Mouse (Mus musculus): Measurements from ENCODE around the gene Eddm3b. TPM values are rescaled to one million over a fixed set of nuclear protein-coding genes. Genes with fewer than 3 reads are reported as not detected.

Gene Eddm3b
- total and polyA plus RNA-seq, 2 experiments from 2014 or later: 0.11 TPM; not detected in 1

DNA sequence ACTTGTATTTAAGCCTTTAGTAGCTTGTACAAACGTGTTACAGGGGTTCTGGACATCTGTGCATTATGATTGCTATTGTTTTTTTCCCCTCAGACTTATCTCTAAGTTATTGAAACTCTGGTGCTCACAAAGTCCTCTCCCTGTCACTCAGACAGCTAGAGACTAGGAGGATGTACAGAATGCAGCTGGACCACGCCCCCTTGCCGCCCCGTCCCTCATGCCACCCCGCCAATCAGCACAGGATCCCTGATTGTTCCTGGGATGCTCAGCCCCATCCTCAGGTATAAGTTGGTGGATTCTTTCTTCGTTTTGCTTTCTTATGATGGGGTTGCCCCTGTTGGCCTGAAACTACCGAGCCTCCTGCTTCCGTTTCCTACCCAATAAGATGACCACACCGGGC lies 750 bp upstream of the Eddm3b start:
- Histone ChIP-seq H3K27ac (ENCODE audit: low read depth, low read length) (no peak overlapping the region), H3K4me1 (ENCODE audit: insufficient read depth, low read length) (no peaks in the 10 kb centered on the region), H3K4me3 (ENCODE audit: low read depth, low read length) (no peak overlapping the region), H3K27me3 (ENCODE audit: insufficient read depth, low read length) (no peaks in the 10 kb centered on the region), H3K36me3 (ENCODE audit: insufficient read depth, low read length) (no peaks in the 10 kb centered on the region), H3K4me2 (ENCODE audit: low read depth, low read length, poor library complexity, severe bottlenecking) (no peak overlapping the region), H3K9ac (replicated peaks; ENCODE audit: low read length, poor library complexity, severe bottlenecking) (no peak overlapping the region), H3K9me3 (ENCODE audit: low read length) (0 out of 2 replicates have a peak, but pooled peaks cover 3% of the 10 kb centered on the region)
- ATAC-seq (ENCODE audit: low FRiP score): no peak
- no peak for TF ChIP-seq CTCF (IDR thresholded peaks at IDR 0.05)
- WGBS: 35% methylated on average over 9 of the region's 9 CpGs
- DNase-seq (ENCODE audit: low spot score): no peak

GRCm38 (mm10) chr14:51125684-51126083 lies 11.5 kb downstream of the Eddm3b start:
- H3K9ac ChIP-seq (replicated peaks; ENCODE audit: low read length, poor library complexity, severe bottlenecking): no peak overlapping the region
- WGBS: 80% methylated on average over 6 of the region's 6 CpGs

GRCm38 (mm10) chr14:51127648-51128258 lies 13.5 kb downstream of the Eddm3b start:
- ATAC-seq (ENCODE audit: low FRiP score) (no peak; the same call in 1 of the 2 replicates), DNase-seq (ENCODE audit: low spot score) (no peak)
- Histone ChIP-seq H3K4me1 (ENCODE audit: insufficient read depth, low read length) (no peaks in the 10 kb centered on the region), H3K9ac (replicated peaks; ENCODE audit: low read length, poor library complexity, severe bottlenecking) (no peak overlapping the region), H3K4me3 (ENCODE audit: low read depth, low read length) (no peak overlapping the region), H3K27ac (ENCODE audit: low read depth, low read length) (no peak overlapping the region), H3K36me3 (ENCODE audit: insufficient read depth, low read length) (no peaks in the 10 kb centered on the region), H3K9me3 (ENCODE audit: low read length) (no peaks in the 10 kb centered on the region), H3K4me2 (ENCODE audit: low read depth, low read length, poor library complexity, severe bottlenecking) (no peak overlapping the region), H3K27me3 (ENCODE audit: insufficient read depth, low read length) (no peaks in the 10 kb centered on the region)
- TF ChIP-seq CTCF (IDR thresholded peaks at IDR 0.05): no peak
- WGBS: 73% methylated on average over 2 of the region's 2 CpGs

More at GRCm38 (mm10) chr14:51125684-51126083, 11.5 kb downstream of the Eddm3b start:
- no peak overlapping the region for H3K4me3 ChIP-seq (ENCODE audit: low read depth, low read length)
- no peak for DNase-seq (ENCODE audit: low spot score)
- no peaks in the 10 kb centered on the region for H3K27me3 ChIP-seq (ENCODE audit: insufficient read depth, low read length)
- no peaks in the 10 kb centered on the region for H3K36me3 ChIP-seq (ENCODE audit: insufficient read depth, low read length)
- H3K4me2 ChIP-seq (ENCODE audit: low read depth, low read length, poor library complexity, severe bottlenecking): no peak overlapping the region
- no peak for ATAC-seq (ENCODE audit: low FRiP score)
- H3K4me1 ChIP-seq (ENCODE audit: insufficient read depth, low read length): no peaks in the 10 kb centered on the region
- no peaks in the 10 kb centered on the region for H3K9me3 ChIP-seq (ENCODE audit: low read length)
- no peak overlapping the region for H3K27ac ChIP-seq (ENCODE audit: low read depth, low read length)
- TF ChIP-seq CTCF (IDR thresholded peaks at IDR 0.05): no peak

DNA sequence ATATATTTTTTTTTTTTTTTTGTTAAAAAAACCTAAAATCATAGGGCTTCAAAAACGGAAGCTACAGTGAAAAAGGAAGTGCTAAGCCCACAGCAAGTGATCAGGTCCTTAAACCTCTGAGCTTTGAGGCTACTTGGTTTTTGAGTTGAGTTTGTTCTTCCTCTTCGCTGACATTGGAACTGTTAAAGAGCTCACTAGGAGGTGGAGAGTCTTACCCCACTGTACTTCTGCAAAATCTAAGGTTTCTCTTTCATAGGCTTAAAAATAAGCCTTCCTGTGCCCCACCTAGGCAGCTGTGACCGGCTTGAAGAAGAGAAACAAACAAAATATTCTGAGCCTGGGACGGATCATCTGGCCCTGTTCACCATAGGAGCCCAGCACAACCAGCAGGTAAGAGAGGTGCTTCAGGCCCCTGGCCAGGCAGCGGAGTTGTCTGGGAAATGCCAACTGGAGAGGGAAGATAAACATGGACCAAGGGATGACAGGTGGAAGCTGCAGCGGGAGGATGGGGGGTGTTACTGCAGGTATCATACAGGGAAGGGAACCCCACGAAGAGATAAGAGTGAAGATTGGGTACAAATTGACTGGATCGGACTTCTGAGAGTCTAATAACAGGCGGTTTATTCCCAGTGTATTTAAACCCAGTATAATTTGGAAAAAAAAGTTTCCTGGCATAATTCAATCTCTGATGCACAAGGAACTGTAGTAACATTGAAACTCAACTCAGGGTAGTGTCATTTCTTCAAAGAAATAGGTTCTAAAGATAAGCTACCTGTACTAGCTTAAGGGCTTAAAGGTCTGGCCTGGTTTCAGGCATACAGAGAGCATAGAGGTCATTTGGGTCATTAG lies 14.8 kb downstream of the Eddm3b start:
- 87% methylated on average over 9 of the region's 9 CpGs for WGBS
- H3K9me3 ChIP-seq (ENCODE audit: low read length): no peaks in the 10 kb centered on the region
- DNase-seq (ENCODE audit: low spot score) (no peak), ATAC-seq (ENCODE audit: low FRiP score) (no peak)
- no peaks in the 10 kb centered on the region for H3K4me1 ChIP-seq (ENCODE audit: insufficient read depth, low read length)
- no peak for TF ChIP-seq CTCF (IDR thresholded peaks at IDR 0.05)
- no peaks in the 10 kb centered on the region for H3K36me3 ChIP-seq (ENCODE audit: insufficient read depth, low read length)
- no peak overlapping the region for H3K4me3 ChIP-seq (ENCODE audit: low read depth, low read length)
- H3K27ac ChIP-seq (ENCODE audit: low read depth, low read length): no peak overlapping the region
- H3K9ac ChIP-seq (replicated peaks; ENCODE audit: low read length, poor library complexity, severe bottlenecking): no peak overlapping the region
- H3K4me2 ChIP-seq (ENCODE audit: low read depth, low read length, poor library complexity, severe bottlenecking): no peak overlapping the region
- no peaks in the 10 kb centered on the region for H3K27me3 ChIP-seq (ENCODE audit: insufficient read depth, low read length)

DNA sequence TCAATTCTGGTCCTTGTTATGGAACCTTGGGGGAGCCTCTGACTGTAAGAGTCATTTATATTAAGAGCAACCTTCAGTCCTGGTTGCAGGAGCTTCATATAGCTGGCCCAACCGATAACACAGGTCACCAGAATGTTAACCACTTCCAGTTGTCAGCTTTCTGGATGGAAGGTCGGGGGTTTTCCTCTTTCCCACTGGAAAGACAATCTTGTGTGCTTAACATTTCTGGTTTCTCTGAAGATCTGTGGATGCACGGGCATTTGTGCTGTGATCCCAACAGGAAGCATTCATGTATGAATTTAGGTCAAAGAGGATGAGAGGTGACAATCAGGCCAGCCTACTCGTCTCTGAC lies 15.4 kb downstream of the Eddm3b start:
- no peak for TF ChIP-seq CTCF (IDR thresholded peaks at IDR 0.05)
- 80% methylated on average over 4 of the region's 4 CpGs for WGBS

GRCm38 (mm10) chr14:51130315-51130940 lies 16.2 kb downstream of the Eddm3b start:
- DNase-seq (ENCODE audit: low spot score) (no peak), ATAC-seq (ENCODE audit: low FRiP score) (no peak)
- 94% methylated on average over 9 of the region's 9 CpGs for WGBS
- Histone ChIP-seq H3K36me3 (ENCODE audit: insufficient read depth, low read length) (no peaks in the 10 kb centered on the region), H3K4me2 (ENCODE audit: low read depth, low read length, poor library complexity, severe bottlenecking) (no peak overlapping the region), H3K27me3 (ENCODE audit: insufficient read depth, low read length) (no peaks in the 10 kb centered on the region), H3K27ac (ENCODE audit: low read depth, low read length) (no peak overlapping the region), H3K4me1 (ENCODE audit: insufficient read depth, low read length) (no peaks in the 10 kb centered on the region), H3K4me3 (ENCODE audit: low read depth, low read length) (no peak overlapping the region), H3K9me3 (ENCODE audit: low read length) (no peaks in the 10 kb centered on the region), H3K9ac (replicated peaks; ENCODE audit: low read length, poor library complexity, severe bottlenecking) (no peak overlapping the region)
- TF ChIP-seq CTCF (IDR thresholded peaks at IDR 0.05): no peak

More for the DNA sequence above, 15.4 kb downstream of the Eddm3b start:
- Histone ChIP-seq H3K4me1 (ENCODE audit: insufficient read depth, low read length) (no peaks in the 10 kb centered on the region), H3K27me3 (ENCODE audit: insufficient read depth, low read length) (no peaks in the 10 kb centered on the region), H3K27ac (ENCODE audit: low read depth, low read length) (no peak overlapping the region), H3K4me2 (ENCODE audit: low read depth, low read length, poor library complexity, severe bottlenecking) (no peak overlapping the region), H3K4me3 (ENCODE audit: low read depth, low read length) (no peak overlapping the region), H3K9me3 (ENCODE audit: low read length) (no peaks in the 10 kb centered on the region), H3K9ac (replicated peaks; ENCODE audit: low read length, poor library complexity, severe bottlenecking) (no peak overlapping the region), H3K36me3 (ENCODE audit: insufficient read depth, low read length) (no peaks in the 10 kb centered on the region)
- DNase-seq (ENCODE audit: low spot score): no peak
- ATAC-seq (ENCODE audit: low FRiP score): no peak

All from midbrain, postnatal 0 days (tissue).